8 mouse cellular contexts compared by ENCODE assay signal in genomic region chr15:84987020-84987815, GRCm38 (mm10). TPM values are rescaled to one million over a fixed set of nuclear protein-coding genes. Genes with fewer than 3 reads are reported as not detected.
DNase-seq lines count a peak whose midpoint lies in the region; ATAC-seq and TF ChIP-seq lines count a peak whose summit lies in the region.

No protein-coding gene starts in this region.

- peak; percentile 43 for DNase-seq in kidney, adult 9 months
- no peak for DNase-seq in kidney, postnatal 14 days
- peak; percentile 55 for DNase-seq in G1E (ENCODE audit: low spot score)
- DNase-seq in embryo, embryonic 11 days = peak; percentile 69
- peak; percentile 10 for DNase-seq in heart, postnatal 0 days (ENCODE audit: low spot score)
- DNase-seq in liver, embryonic 13.5 days = no peak
- DNase-seq in neural tube, embryonic 10.5 days (ENCODE audit: extremely low spot score, low spot score) = peak; percentile 60
- no peak for DNase-seq in layer of hippocampus, postnatal 36 days

- no peaks in the 10 kb centered on the region for H3K27me3 ChIP-seq in G1E (ENCODE audit: insufficient read depth, low read length)
- no peaks in the 10 kb centered on the region for H3K27me3 ChIP-seq in heart, postnatal 0 days (ENCODE audit: control insufficient read depth, insufficient read depth, low read length)
- H3K27me3 ChIP-seq in liver, embryonic 13.5 days = peaks cover 38% of the 10 kb centered on the region

- H3K9me3 ChIP-seq in G1E (replicated peaks) = no peaks in the 10 kb centered on the region
- H3K9me3 ChIP-seq in heart, postnatal 0 days (replicated peaks; ENCODE audit: control insufficient read depth, low read length) = no peaks in the 10 kb centered on the region
- no peaks in the 10 kb centered on the region for H3K9me3 ChIP-seq in liver, embryonic 13.5 days (replicated peaks)

- H3K4me2 ChIP-seq in heart, postnatal 0 days (ENCODE audit: low read depth, low read length) = peak overlapping the region; percentile 86
- H3K4me2 ChIP-seq in liver, embryonic 13.5 days = peak overlapping the region; percentile 92

- H3K9ac ChIP-seq in heart, postnatal 0 days (replicated peaks; ENCODE audit: low read depth, low read length) = peak overlapping the region; percentile 76
- peak overlapping the region; percentile 74 for H3K9ac ChIP-seq in liver, embryonic 13.5 days

- WGBS in heart, postnatal 0 days = under 1% methylated on average over 42 of the region's 53 CpGs
- WGBS in liver, embryonic 13.5 days (ENCODE audit: insufficient replicate concordance) = under 1% methylated on average over 53 of the region's 53 CpGs

- H3K4me1 ChIP-seq in G1E (ENCODE audit: insufficient read depth, low read depth, low read length) = peaks cover 36% of the 10 kb centered on the region
- peaks cover 12% of the 10 kb centered on the region; the same call in 1 of the 2 replicates for H3K4me1 ChIP-seq in heart, postnatal 0 days (ENCODE audit: control insufficient read depth, insufficient read depth)
- peaks cover 23% of the 10 kb centered on the region for H3K4me1 ChIP-seq in liver, embryonic 13.5 days (replicated peaks)

- H3K27ac ChIP-seq in heart, postnatal 0 days (ENCODE audit: low read depth) = peak overlapping the region; percentile 53
- H3K27ac ChIP-seq in liver, embryonic 13.5 days = no peak overlapping the region

- ATAC-seq in G1E (ENCODE audit: extremely low read depth, insufficient number of reproducible peaks, low FRiP score, poor library complexity, severe bottlenecking) = no peak
- ATAC-seq in heart, postnatal 0 days (ENCODE audit: insufficient read depth, low read depth) = peak; percentile 57
- ATAC-seq in liver, embryonic 13.5 days (ENCODE audit: low read depth) = peak; percentile 67

- peaks cover 34% of the 10 kb centered on the region for H3K36me3 ChIP-seq in G1E (replicated peaks)
- no peaks in the 10 kb centered on the region for H3K36me3 ChIP-seq in heart, postnatal 0 days (replicated peaks; ENCODE audit: control insufficient read depth, insufficient read depth, low read length)
- no peaks in the 10 kb centered on the region for H3K36me3 ChIP-seq in liver, embryonic 13.5 days

- no peak for TF ChIP-seq EP300 in heart, postnatal 0 days (IDR thresholded peaks at IDR 0.05; ENCODE audit: low read depth)

- peak overlapping the region; percentile 91 for H3K4me3 ChIP-seq in G1E (ENCODE audit: low read depth, low read length)
- peak overlapping the region; percentile 65 for H3K4me3 ChIP-seq in heart, postnatal 0 days (ENCODE audit: low read depth, low read length)
- H3K4me3 ChIP-seq in liver, embryonic 13.5 days (replicated peaks) = peak overlapping the region; percentile 67

- TF ChIP-seq CTCF in G1E (IDR thresholded peaks at IDR 0.05; ENCODE audit: low read depth, low read length) = no peak
- no peak for TF ChIP-seq CTCF in heart, postnatal 0 days (IDR thresholded peaks at IDR 0.05; ENCODE audit: low read depth)

RNA-seq across cellular contexts. Expression of gene 5031439G07Rik, which starts 1.1 kb away (rescaled TPM):
- total RNA-seq in G1E (2014; fragmentation: Nextera tagmentation) (8.3 and 8.8 TPM in 2 replicates), G1E (2017) (13.1 and 13.4 TPM in 2 replicates)
- polyA plus RNA-seq in G1E (2012) = 41.8 and 43.8 TPM in 2 replicates
- total RNA-seq in heart, postnatal 0 days (2014; rRNA removed; ENCODE audit: low replicate concordance) = 18.7 and 27.3 TPM in 2 replicates
- 2.2 TPM in 2 replicates for polyA plus RNA-seq in heart, postnatal 0 days (2015; fragmentation: Nextera tagmentation; extraction: Ambion mirVana)
- polyA plus RNA-seq in liver, embryonic 13.5 days (2015; fragmentation: Nextera tagmentation; extraction: Ambion mirVana) = 1.2 TPM in 2 replicates
- 100 to 1,000 TPM in 1 of 2 experiments, 10 to 100 TPM in 1; 93.1 to 105 TPM for total RNA-seq in layer of hippocampus, postnatal 36 days (2021)

RNA-seq across cellular contexts. Expression of gene Upk3a, which starts 29.7 kb away (rescaled TPM):
- total RNA-seq in G1E (2014; fragmentation: Nextera tagmentation) = not detected in 2 replicates
- total RNA-seq in G1E (2017) = not detected in 2 replicates
- polyA plus RNA-seq in G1E (2012) = not detected in 2 replicates
- total RNA-seq in heart, postnatal 0 days (2014; rRNA removed; ENCODE audit: low replicate concordance) = 0.27 and 125 TPM in 2 replicates
- 0.11 TPM in 1 of 2 replicates, not detected in the other for polyA plus RNA-seq in heart, postnatal 0 days (2015; fragmentation: Nextera tagmentation; extraction: Ambion mirVana)
- polyA plus RNA-seq in liver, embryonic 13.5 days (2015; fragmentation: Nextera tagmentation; extraction: Ambion mirVana) = not detected in 2 replicates
- not detected for total RNA-seq in layer of hippocampus, postnatal 36 days (2021)

RNA-seq across cellular contexts. Expression of gene Fam118a, which starts 41.5 kb away (rescaled TPM):
- total RNA-seq in G1E (2014; fragmentation: Nextera tagmentation) = 13.9 and 17.2 TPM in 2 replicates
- 14.7 and 14.9 TPM in 2 replicates for total RNA-seq in G1E (2017)
- 4.4 and 6.9 TPM in 2 replicates for polyA plus RNA-seq in G1E (2012)
- total RNA-seq in heart, postnatal 0 days (2014; rRNA removed; ENCODE audit: low replicate concordance) = 9.9 and 11.1 TPM in 2 replicates
- polyA plus RNA-seq in heart, postnatal 0 days (2015; fragmentation: Nextera tagmentation; extraction: Ambion mirVana) = 10.5 and 11.5 TPM in 2 replicates
- polyA plus RNA-seq in liver, embryonic 13.5 days (2015; fragmentation: Nextera tagmentation; extraction: Ambion mirVana) = 8.6 and 8.7 TPM in 2 replicates
- 10 to 100 TPM; 33.9 to 34.8 TPM for total RNA-seq in layer of hippocampus, postnatal 36 days (2021)

Comparison
In these comparisons a context has a peak if more than half of its experiments do, and no peak if none do; other contexts are left out.
1. DNase-seq: peak in kidney, adult 9 months (single experiment), G1E (single experiment), embryo, embryonic 11 days (single experiment), heart, postnatal 0 days (single experiment) and neural tube, embryonic 10.5 days (single experiment); none in kidney, postnatal 14 days (single experiment), liver, embryonic 13.5 days (single experiment) and layer of hippocampus, postnatal 36 days (0 of 2).
2. Peak in every context shown above with its lines, with median percentiles within 50 percentile points of each other: H3K4me3 ChIP-seq.